Mouse (Mus musculus): ENCODE data around the gene Tmem14c.

The Tmem14c gene

GRCm38 (mm10) chr13:41008271-41008670, 7.8 kb upstream of the Tmem14c start:
- DNase-seq (ENCODE audit: low read depth, low spot score), result no peak

GRCm38 (mm10) chr13:41008946-41009345, 7.1 kb upstream of the Tmem14c start:
- no peak for DNase-seq (ENCODE audit: low read depth, low spot score)

GRCm38 (mm10) chr13:41016797-41017405, 809 bp downstream of the Tmem14c start:
- no peak for DNase-seq (ENCODE audit: low read depth, low spot score)

- DNase-seq (ENCODE audit: low read depth, low spot score), result no peak
These were observed 1.7 kb downstream of the Tmem14c start for GRCm38 (mm10) chr13:41017832-41018231.

- no peak for DNase-seq (ENCODE audit: low read depth, low spot score)
These were observed 2.1 kb downstream of the Tmem14c start for GRCm38 (mm10) chr13:41018236-41018635.

GRCm38 (mm10) chr13:41018756-41019591, 2.9 kb downstream of the Tmem14c start:
- no peak for DNase-seq (ENCODE audit: low read depth, low spot score)

- DNase-seq (ENCODE audit: low read depth, low spot score), result no peak
These were observed 4.4 kb downstream of the Tmem14c start for GRCm38 (mm10) chr13:41020494-41020893.

GRCm38 (mm10) chr13:41021607-41022006, 5.5 kb downstream of the Tmem14c start:
- no peak for DNase-seq (ENCODE audit: low read depth, low spot score)

GRCm38 (mm10) chr13:41022099-41022498, 6.0 kb downstream of the Tmem14c start:
- DNase-seq (ENCODE audit: low read depth, low spot score), result no peak

GRCm38 (mm10) chr13:41030098-41030497, 14.0 kb downstream of the Tmem14c start:
- DNase-seq (ENCODE audit: low read depth, low spot score), result no peak

GRCm38 (mm10) chr13:41042511-41042910, 26.4 kb downstream of the Tmem14c start:
- DNase-seq (ENCODE audit: low read depth, low spot score), result no peak

GRCm38 (mm10) chr13:41045901-41046300, 29.8 kb downstream of the Tmem14c start:
- no peak for DNase-seq (ENCODE audit: low read depth, low spot score)

- no peak for DNase-seq (ENCODE audit: low read depth, low spot score)
These were observed 31.2 kb downstream of the Tmem14c start for GRCm38 (mm10) chr13:41047280-41047679.

GRCm38 (mm10) chr13:41051965-41052364, 35.9 kb downstream of the Tmem14c start:
- DNase-seq (ENCODE audit: low read depth, low spot score), result no peak

GRCm38 (mm10) chr13:41067618-41068017, 51.5 kb downstream of the Tmem14c start:
- no peak for DNase-seq (ENCODE audit: low read depth, low spot score)

- DNase-seq (ENCODE audit: low read depth, low spot score), result no peak
These were observed 55.5 kb downstream of the Tmem14c start for GRCm38 (mm10) chr13:41071617-41072016.

Measured in skeletal muscle tissue, adult 2 months (tissue).